Mouse (Mus musculus): ENCODE measurements at regions not wholly inside any gene's neighbourhood (a gene's known extent, or its start where the extent isn't known, plus 50 kb on each side); places are given as distances from the start of the nearest gene placed in this dataset.

- DNase-seq = peak; percentile 88 to 89
Measured at GRCm38 (mm10) chr11:22617204-22617874, 105.5 kb downstream of the Tmem17 start.

- DNase-seq = no peak
Measured at GRCm38 (mm10) chr11:22620912-22621705, 109.2 kb downstream of the Tmem17 start.

- DNase-seq = no peak
Measured at GRCm38 (mm10) chr11:22621868-22622267, 110.0 kb downstream of the Tmem17 start.

- no peak for DNase-seq
Measured at GRCm38 (mm10) chr11:22622496-22622997, 110.7 kb downstream of the Tmem17 start.

GRCm38 (mm10) chr11:22626407-22626806, 114.5 kb downstream of the Tmem17 start:
- no peak for DNase-seq

- no peak for DNase-seq
Measured at GRCm38 (mm10) chr11:22628497-22628896, 116.6 kb downstream of the Tmem17 start.

- peak in 1 of 2 experiments; percentile 26 for DNase-seq
Measured at GRCm38 (mm10) chr11:22628979-22629378, 117.1 kb downstream of the Tmem17 start.

GRCm38 (mm10) chr11:22629581-22629980, 117.7 kb downstream of the Tmem17 start:
- DNase-seq = peak; percentile 57 to 65

GRCm38 (mm10) chr11:22629991-22630390, 118.1 kb downstream of the Tmem17 start:
- no peak for DNase-seq

- DNase-seq = no peak
Measured at GRCm38 (mm10) chr11:22630982-22631381, 119.1 kb downstream of the Tmem17 start.

GRCm38 (mm10) chr11:22631606-22632313, 119.9 kb downstream of the Tmem17 start:
- DNase-seq = peak in 1 of 2 experiments; percentile 44

- peak; percentile 59 to 67 for DNase-seq
Measured at GRCm38 (mm10) chr11:22632314-22632700, 120.4 kb downstream of the Tmem17 start.

GRCm38 (mm10) chr11:22632988-22633387, 121.1 kb downstream of the Tmem17 start:
- peak; percentile 45 to 78 for DNase-seq

GRCm38 (mm10) chr11:22633961-22634360, 122.1 kb downstream of the Tmem17 start:
- no peak for DNase-seq

- DNase-seq = no peak
Measured at GRCm38 (mm10) chr11:22635021-22635420, 123.1 kb downstream of the Tmem17 start.

- no peak for DNase-seq
Measured at GRCm38 (mm10) chr11:22636321-22636720, 124.4 kb downstream of the Tmem17 start.

GRCm38 (mm10) chr11:22636761-22637557, 125.1 kb downstream of the Tmem17 start:
- peak in 1 of 2 experiments; percentile 35 for DNase-seq

- no peak for DNase-seq
Measured at GRCm38 (mm10) chr11:22638171-22638570, 126.3 kb downstream of the Tmem17 start.

GRCm38 (mm10) chr11:22638700-22639099, 126.8 kb downstream of the Tmem17 start:
- DNase-seq = no peak

- DNase-seq = no peak
Measured at GRCm38 (mm10) chr11:22640371-22640990, 128.6 kb downstream of the Tmem17 start.

GRCm38 (mm10) chr11:22641450-22641849, 129.6 kb downstream of the Tmem17 start:
- no peak for DNase-seq
